Comparison of ENCODE assay signal across 11 mouse cellular contexts in genomic region chr8:46848931-46849330, GRCm38 (mm10).
DNase-seq lines count a peak whose midpoint lies in the region; ATAC-seq and TF ChIP-seq lines count a peak whose summit lies in the region.
"Had no signal": no experiment of that assay in that cellular context is flagged by ENCODE, and none has a peak within 500 bp of the region (broad histone marks: within the 10 kb centered on the region; RNA-seq: fewer than 3 reads in every experiment).

No protein-coding gene starts in this region.

- TF ChIP-seq EP300 in lung, postnatal 0 days (IDR thresholded peaks at IDR 0.05), result no peak; the same call in none of the 2 replicates

- no peak overlapping the region for H3K9ac ChIP-seq in lung, postnatal 0 days (replicated peaks; ENCODE audit: low read depth)
- H3K9ac ChIP-seq: heart, embryonic 13.5 days; liver, embryonic 15.5 days had no signal

- H3K9me3 ChIP-seq in lung, postnatal 0 days (ENCODE audit: low read length), result no peaks in the 10 kb centered on the region
- H3K9me3 ChIP-seq: heart, embryonic 13.5 days; liver, embryonic 15.5 days had no signal

- no peak for DNase-seq in kidney, adult 2 months
- DNase-seq in kidney, postnatal 25 days, result no peak
- peak; percentile 87 for DNase-seq in 416B (ENCODE audit: low read depth)
- DNase-seq in lung, postnatal 0 days (ENCODE audit: low spot score), result peak; percentile 67
- DNase-seq in T-cell, adult 2 months (ENCODE audit: low spot score), result no peak
- DNase-seq in adrenal gland, postnatal 36 days, result no peak
- DNase-seq in layer of hippocampus, adult 9-11 months, result no peak

- H3K4me1 ChIP-seq in kidney, adult 2 months (ENCODE audit: control insufficient read depth, insufficient read depth, low read length), result peaks cover 33% of the 10 kb centered on the region
- peaks cover 33% of the 10 kb centered on the region for H3K4me1 ChIP-seq in brown adipose tissue, adult 24 weeks (ENCODE audit: control insufficient read depth, insufficient read depth, insufficient read length, low read length)
- peaks cover 18% of the 10 kb centered on the region for H3K4me1 ChIP-seq in lung, postnatal 0 days (ENCODE audit: insufficient read depth, low read depth, low read length)

- WGBS in kidney, adult 2 months, result 63% methylated on average over 6 of the region's 6 CpGs
- WGBS in lung, postnatal 0 days, result 42% methylated on average over 6 of the region's 6 CpGs

- no peak for TF ChIP-seq POLR2A in kidney, adult 2 months (IDR thresholded peaks at IDR 0.05; ENCODE audit: low read depth, low read length)

- no peak overlapping the region for H3K4me2 ChIP-seq in lung, postnatal 0 days (replicated peaks; ENCODE audit: low read depth, low read length)
- H3K4me2 ChIP-seq: heart, embryonic 13.5 days; liver, embryonic 15.5 days had no signal

- peak; percentile 21; the same call in 1 of the 2 replicates for ATAC-seq in lung, postnatal 0 days
- ATAC-seq: hindbrain, embryonic 16.5 days had no signal

- H3K27ac ChIP-seq in kidney, adult 2 months (ENCODE audit: insufficient read depth, low read depth, low read length), result peak overlapping the region; percentile 71
- 0 out of 2 replicates have a peak overlapping the region, but pooled peaks have one; percentile 29 for H3K27ac ChIP-seq in brown adipose tissue, adult 24 weeks (replicated peaks; ENCODE audit: low read depth, low read length)
- peak overlapping the region; percentile 32; the same call in 1 of the 2 replicates for H3K27ac ChIP-seq in lung, postnatal 0 days (ENCODE audit: low read length)
- H3K27ac ChIP-seq: heart, embryonic 13.5 days; liver, embryonic 15.5 days had no signal

- peaks cover 4% of the 10 kb centered on the region; the same call in 1 of the 2 replicates for H3K36me3 ChIP-seq in kidney, adult 2 months (ENCODE audit: control insufficient read depth, insufficient read depth, low read length)
- H3K36me3 ChIP-seq in lung, postnatal 0 days (ENCODE audit: insufficient read depth, low read length), result 0 out of 2 replicates have a peak, but pooled peaks cover 7% of the 10 kb centered on the region

- TF ChIP-seq CTCF in kidney, adult 2 months (conservative IDR thresholded peaks at IDR 0.05; ENCODE audit: insufficient read depth, insufficient read length, low read depth, low read length), result no peak
- TF ChIP-seq CTCF in lung, postnatal 0 days (IDR thresholded peaks at IDR 0.05), result no peak

- H3K4me3 ChIP-seq in kidney, adult 2 months (ENCODE audit: insufficient read depth, low read depth, low read length), result no peak overlapping the region
- H3K4me3 ChIP-seq in brown adipose tissue, adult 24 weeks (ENCODE audit: insufficient read depth, low read depth, low read length), result no peak overlapping the region
- no peak overlapping the region for H3K4me3 ChIP-seq in lung, postnatal 0 days (ENCODE audit: low read depth, low read length)
- H3K4me3 ChIP-seq: heart, embryonic 13.5 days; liver, embryonic 15.5 days had no signal

- H3K27me3 ChIP-seq in kidney, adult 2 months (replicated peaks; ENCODE audit: control insufficient read depth, insufficient read depth, low read length), result no peaks in the 10 kb centered on the region
- no peaks in the 10 kb centered on the region for H3K27me3 ChIP-seq in lung, postnatal 0 days (replicated peaks; ENCODE audit: insufficient read depth, low read length)
- H3K27me3 ChIP-seq: heart, embryonic 13.5 days; liver, embryonic 15.5 days had no signal

Comparison
In these comparisons a context has a peak if more than half of its experiments do, and no peak if none do; other contexts are left out.
1. DNase-seq: peak in 416B (single experiment) and lung, postnatal 0 days (single experiment); none in kidney, adult 2 months (single experiment), kidney, postnatal 25 days (0 of 2), T-cell, adult 2 months (single experiment), adrenal gland, postnatal 36 days (0 of 2) and layer of hippocampus, adult 9-11 months (single experiment).
2. Peak in every context shown above with its lines, with median percentiles within 50 percentile points of each other: H3K27ac ChIP-seq.